Mouse (Mus musculus): ENCODE results near the gene Gse1.
A peak's percentile ranks its signal among the peaks of the same experiment; 100 is the strongest.

DNA sequence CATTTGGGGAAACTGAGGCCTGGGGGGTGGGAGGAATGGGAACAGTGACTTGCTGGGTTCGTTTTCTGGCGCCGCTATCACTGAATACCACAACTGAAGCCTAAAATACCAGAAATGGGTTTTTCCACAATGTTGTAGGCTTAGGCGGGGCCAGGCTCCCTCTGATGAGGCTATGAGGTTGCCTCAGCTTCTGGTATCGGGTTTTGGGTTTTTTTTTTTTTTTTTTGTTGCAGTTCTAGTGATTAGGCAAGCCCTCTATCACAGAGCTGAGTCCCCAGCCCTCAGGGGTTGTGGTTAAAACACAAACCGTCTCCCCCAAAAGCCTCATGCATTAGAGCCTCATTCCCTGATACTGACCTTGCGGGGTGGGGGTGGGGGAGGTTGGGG, 149.5 kb downstream of the Gse1 start:
- TF ChIP-seq EP300 (IDR thresholded peaks at IDR 0.05; ENCODE audit: low read depth in 1 of 2, low read length in 2 of 2), result peak; percentile 87 to 95
- TF ChIP-seq CTCF (IDR thresholded peaks at IDR 0.05 in 2 of 3, conservative IDR thresholded peaks at IDR 0.05 in 1 of 3; ENCODE audit: control insufficient read depth in 1 of 3, insufficient read depth in 1 of 3, low read depth in 2 of 3, low read length in 3 of 3, poor library complexity in 1 of 3, severe bottlenecking in 1 of 3), result no peak
- no peak for TF ChIP-seq USF1 (IDR thresholded peaks at IDR 0.05; ENCODE audit: low read depth, low read length)
- peak; percentile 95 for TF ChIP-seq SIN3A (IDR thresholded peaks at IDR 0.05; ENCODE audit: low read length)
- no peak for TF ChIP-seq MEF2A (IDR thresholded peaks at IDR 0.05; ENCODE audit: extremely low read depth, insufficient replicate concordance, low read depth, low read length, poor library complexity, severe bottlenecking)
- no peak; the same call in 1 of the 2 replicates for TF ChIP-seq ELF1 (IDR thresholded peaks at IDR 0.05; ENCODE audit: low read depth, low read length)
- no peak; a peak in 2 of 4 replicates for TF ChIP-seq POLR2A (IDR thresholded peaks at IDR 0.05; ENCODE audit: control insufficient read depth in 1 of 2, insufficient read depth in 1 of 2, low read depth in 1 of 2, low read length in 2 of 2, poor library complexity in 1 of 2)
- peak; percentile 82 for TF ChIP-seq GATA1 (IDR thresholded peaks at IDR 0.05; ENCODE audit: low read depth, low read length)
- peak; percentile 62; the same call in 1 of the 2 replicates for TF ChIP-seq CHD2 (IDR thresholded peaks at IDR 0.05; ENCODE audit: low read length)

Measured in MEL (cell line).